ENCODE assay signal across 13 mouse cellular contexts in genomic region chr10:80773816-80774215, GRCm38 (mm10). TPM values are rescaled to one million over a fixed set of nuclear protein-coding genes. Genes with fewer than 3 reads are reported as not detected.
DNase-seq lines count a peak whose midpoint lies in the region; ATAC-seq and TF ChIP-seq lines count a peak whose summit lies in the region.
"Had no signal": no experiment of that assay in that cellular context is flagged by ENCODE, and none has a peak within 500 bp of the region (broad histone marks: within the 10 kb centered on the region; RNA-seq: fewer than 3 reads in every experiment).

No protein-coding gene starts in this region.

- H3K9ac ChIP-seq in heart, embryonic 12.5 days = peak overlapping the region; percentile 53; the same call in 1 of the 2 replicates
- no peak overlapping the region for H3K9ac ChIP-seq in midbrain, postnatal 0 days (replicated peaks; ENCODE audit: low read length, poor library complexity, severe bottlenecking)
- peak overlapping the region; percentile 4; the same call in 1 of the 2 replicates for H3K9ac ChIP-seq in stomach, embryonic 16.5 days (ENCODE audit: low read length)
- no peak overlapping the region for H3K9ac ChIP-seq in kidney, embryonic 15.5 days

- H3K27me3 ChIP-seq in heart, embryonic 12.5 days (replicated peaks) = no peaks in the 10 kb centered on the region
- no peaks in the 10 kb centered on the region for H3K27me3 ChIP-seq in midbrain, postnatal 0 days (ENCODE audit: insufficient read depth, low read length)
- no peaks in the 10 kb centered on the region for H3K27me3 ChIP-seq in midbrain, embryonic 10.5 days (ENCODE audit: low read depth, poor library complexity, severe bottlenecking)
- no peaks in the 10 kb centered on the region for H3K27me3 ChIP-seq in limb, embryonic 10.5 days (ENCODE audit: low read depth, poor library complexity, severe bottlenecking)
- H3K27me3 ChIP-seq in stomach, embryonic 16.5 days (ENCODE audit: control insufficient read depth, insufficient read depth, low read length) = no peaks in the 10 kb centered on the region
- H3K27me3 ChIP-seq in kidney, embryonic 15.5 days = no peaks in the 10 kb centered on the region

- no peak for DNase-seq in heart, postnatal 4 days
- no peak for DNase-seq in midbrain, postnatal 0 days (ENCODE audit: low spot score)
- no peak for DNase-seq in midbrain, embryonic 10.5 days (ENCODE audit: low spot score)
- no peak for DNase-seq in limb, embryonic 10.5 days (ENCODE audit: low spot score)
- no peak for DNase-seq in urinary bladder, adult 2 months (ENCODE audit: low spot score)
- DNase-seq: gastrocnemius, postnatal 36 days; lung, postnatal 14 days; thymus, postnatal 36 days had no signal

- no peak for ATAC-seq in heart, embryonic 12.5 days (ENCODE audit: insufficient number of reproducible peaks, low FRiP score)
- no peak for ATAC-seq in midbrain, postnatal 0 days (ENCODE audit: low FRiP score)
- ATAC-seq in stomach, embryonic 16.5 days (ENCODE audit: insufficient read depth, low FRiP score) = no peak
- ATAC-seq in kidney, embryonic 15.5 days (replicated peaks; ENCODE audit: low FRiP score) = no peak

- no peak overlapping the region for H3K4me3 ChIP-seq in heart, embryonic 12.5 days
- H3K4me3 ChIP-seq in midbrain, postnatal 0 days (ENCODE audit: low read depth, low read length) = no peak overlapping the region
- no peak overlapping the region for H3K4me3 ChIP-seq in midbrain, embryonic 10.5 days
- no peak overlapping the region for H3K4me3 ChIP-seq in limb, embryonic 10.5 days
- no peak overlapping the region for H3K4me3 ChIP-seq in stomach, embryonic 16.5 days (replicated peaks; ENCODE audit: low read length)
- no peak overlapping the region for H3K4me3 ChIP-seq in kidney, embryonic 15.5 days (replicated peaks)

- H3K4me2 ChIP-seq in heart, embryonic 12.5 days = peak overlapping the region; percentile 29
- H3K4me2 ChIP-seq in midbrain, postnatal 0 days (ENCODE audit: low read depth, low read length, poor library complexity, severe bottlenecking) = no peak overlapping the region
- no peak overlapping the region for H3K4me2 ChIP-seq in stomach, embryonic 16.5 days (ENCODE audit: low read depth, low read length)
- H3K4me2 ChIP-seq in kidney, embryonic 15.5 days = no peak overlapping the region

- peak overlapping the region; percentile 97 for H3K27ac ChIP-seq in heart, embryonic 12.5 days (ENCODE audit: poor library complexity, severe bottlenecking)
- peak overlapping the region; percentile 70; the same call in 1 of the 2 replicates for H3K27ac ChIP-seq in midbrain, postnatal 0 days (ENCODE audit: low read depth, low read length)
- no peak overlapping the region for H3K27ac ChIP-seq in midbrain, embryonic 10.5 days (replicated peaks)
- peak overlapping the region; percentile 27 for H3K27ac ChIP-seq in limb, embryonic 10.5 days
- H3K27ac ChIP-seq in stomach, embryonic 16.5 days (ENCODE audit: low read length) = peak overlapping the region; percentile 80
- H3K27ac ChIP-seq in kidney, embryonic 15.5 days = no peak overlapping the region
- H3K27ac ChIP-seq: kidney, postnatal 0 days had no signal

- TF ChIP-seq CTCF in midbrain, postnatal 0 days (IDR thresholded peaks at IDR 0.05) = no peak

- peaks cover 86% of the 10 kb centered on the region for H3K36me3 ChIP-seq in heart, embryonic 12.5 days
- peaks cover 80% of the 10 kb centered on the region for H3K36me3 ChIP-seq in midbrain, postnatal 0 days (ENCODE audit: insufficient read depth, low read length)
- H3K36me3 ChIP-seq in midbrain, embryonic 10.5 days = peaks cover 100% of the 10 kb centered on the region
- H3K36me3 ChIP-seq in limb, embryonic 10.5 days = peaks cover 100% of the 10 kb centered on the region
- peaks cover 21% of the 10 kb centered on the region for H3K36me3 ChIP-seq in stomach, embryonic 16.5 days (ENCODE audit: control insufficient read depth, insufficient read depth, low read length)
- H3K36me3 ChIP-seq in kidney, embryonic 15.5 days = peaks cover 100% of the 10 kb centered on the region

- peaks cover 50% of the 10 kb centered on the region for H3K4me1 ChIP-seq in heart, embryonic 12.5 days (replicated peaks)
- no peaks in the 10 kb centered on the region for H3K4me1 ChIP-seq in midbrain, postnatal 0 days (ENCODE audit: insufficient read depth, low read length)
- 0 out of 2 replicates have a peak, but pooled peaks cover 5% of the 10 kb centered on the region for H3K4me1 ChIP-seq in midbrain, embryonic 10.5 days
- peaks cover 19% of the 10 kb centered on the region for H3K4me1 ChIP-seq in limb, embryonic 10.5 days
- peaks cover 7% of the 10 kb centered on the region for H3K4me1 ChIP-seq in stomach, embryonic 16.5 days (ENCODE audit: control insufficient read depth, insufficient read depth, low read length)
- H3K4me1 ChIP-seq in kidney, embryonic 15.5 days = no peaks in the 10 kb centered on the region

- H3K9me3 ChIP-seq in heart, embryonic 12.5 days (replicated peaks) = no peaks in the 10 kb centered on the region
- H3K9me3 ChIP-seq in midbrain, postnatal 0 days (ENCODE audit: low read length) = no peaks in the 10 kb centered on the region
- H3K9me3 ChIP-seq in midbrain, embryonic 10.5 days (replicated peaks) = no peaks in the 10 kb centered on the region
- H3K9me3 ChIP-seq in limb, embryonic 10.5 days (replicated peaks) = no peaks in the 10 kb centered on the region
- H3K9me3 ChIP-seq in stomach, embryonic 16.5 days (replicated peaks; ENCODE audit: control insufficient read depth, low read length) = no peaks in the 10 kb centered on the region
- H3K9me3 ChIP-seq in kidney, embryonic 15.5 days (replicated peaks) = no peaks in the 10 kb centered on the region

- 44% methylated on average over 5 of the region's 5 CpGs for WGBS in heart, embryonic 12.5 days
- WGBS in midbrain, postnatal 0 days = 88% methylated on average over 5 of the region's 5 CpGs
- 87% methylated on average over 5 of the region's 5 CpGs for WGBS in midbrain, embryonic 10.5 days
- WGBS in limb, embryonic 10.5 days = 90% methylated on average over 5 of the region's 5 CpGs
- 77% methylated on average over 5 of the region's 5 CpGs for WGBS in stomach, embryonic 16.5 days
- 81% methylated on average over 5 of the region's 5 CpGs for WGBS in kidney, embryonic 15.5 days

RNA-seq across cellular contexts. Expression of gene Dot1l, which starts 18.8 kb away (rescaled TPM):
- 25.7 and 30.9 TPM in 2 replicates for polyA plus RNA-seq in heart, embryonic 12.5 days (2016; fragmentation: Nextera tagmentation; extraction: Ambion mirVana)
- total RNA-seq in heart, postnatal 4 days (2021) = 10 to 100 TPM; 75.6 to 76.8 TPM
- 23.8 and 34.4 TPM in 2 replicates for total RNA-seq in midbrain, postnatal 0 days (2014; rRNA removed)
- 9.9 and 13.4 TPM in 2 replicates for polyA plus RNA-seq in midbrain, postnatal 0 days (2015; fragmentation: Nextera tagmentation; extraction: Ambion mirVana)
- polyA plus RNA-seq in midbrain, embryonic 10.5 days (2016; fragmentation: Nextera tagmentation; extraction: Ambion mirVana) = 19.1 and 19.8 TPM in 2 replicates
- 26.4 and 28.3 TPM in 2 replicates for polyA plus RNA-seq in limb, embryonic 10.5 days (2016; fragmentation: Nextera tagmentation; extraction: Ambion mirVana)
- polyA plus RNA-seq in stomach, embryonic 16.5 days (2015; fragmentation: Nextera tagmentation; extraction: Ambion mirVana) = 11.8 and 13.9 TPM in 2 replicates
- 17.3 and 21.8 TPM in 2 replicates for polyA plus RNA-seq in kidney, embryonic 15.5 days (2015; fragmentation: Nextera tagmentation; extraction: Ambion mirVana)
- polyA plus RNA-seq in urinary bladder, adult 2 months (2012; rRNA removed) = 6.7 and 17.2 TPM in 2 replicates

RNA-seq across cellular contexts. Expression of gene Sf3a2, which starts 24.2 kb away (rescaled TPM):
- 51.2 and 58.3 TPM in 2 replicates for polyA plus RNA-seq in heart, embryonic 12.5 days (2016; fragmentation: Nextera tagmentation; extraction: Ambion mirVana)
- 10 to 100 TPM; 46.0 to 51.7 TPM for total RNA-seq in heart, postnatal 4 days (2021)
- 18.3 and 34.2 TPM in 2 replicates for total RNA-seq in midbrain, postnatal 0 days (2014; rRNA removed)
- polyA plus RNA-seq in midbrain, postnatal 0 days (2015; fragmentation: Nextera tagmentation; extraction: Ambion mirVana) = 61.5 and 64.3 TPM in 2 replicates
- polyA plus RNA-seq in midbrain, embryonic 10.5 days (2016; fragmentation: Nextera tagmentation; extraction: Ambion mirVana) = 108 and 112 TPM in 2 replicates
- polyA plus RNA-seq in limb, embryonic 10.5 days (2016; fragmentation: Nextera tagmentation; extraction: Ambion mirVana) = 113 and 121 TPM in 2 replicates
- polyA plus RNA-seq in stomach, embryonic 16.5 days (2015; fragmentation: Nextera tagmentation; extraction: Ambion mirVana) = 51.3 and 53.7 TPM in 2 replicates
- 78.2 and 92.6 TPM in 2 replicates for polyA plus RNA-seq in kidney, embryonic 15.5 days (2015; fragmentation: Nextera tagmentation; extraction: Ambion mirVana)
- polyA plus RNA-seq in urinary bladder, adult 2 months (2012; rRNA removed) = 47.0 and 47.7 TPM in 2 replicates

RNA-seq across cellular contexts. Expression of gene Plekhj1, which starts 24.6 kb away (rescaled TPM):
- 82.4 and 83.2 TPM in 2 replicates for polyA plus RNA-seq in heart, embryonic 12.5 days (2016; fragmentation: Nextera tagmentation; extraction: Ambion mirVana)
- total RNA-seq in heart, postnatal 4 days (2021) = 10 to 100 TPM; 36.2 to 37.1 TPM
- total RNA-seq in midbrain, postnatal 0 days (2014; rRNA removed) = 68.0 and 88.1 TPM in 2 replicates
- polyA plus RNA-seq in midbrain, postnatal 0 days (2015; fragmentation: Nextera tagmentation; extraction: Ambion mirVana) = 94.1 and 103 TPM in 2 replicates
- polyA plus RNA-seq in midbrain, embryonic 10.5 days (2016; fragmentation: Nextera tagmentation; extraction: Ambion mirVana) = 184 and 191 TPM in 2 replicates
- 168 and 204 TPM in 2 replicates for polyA plus RNA-seq in limb, embryonic 10.5 days (2016; fragmentation: Nextera tagmentation; extraction: Ambion mirVana)
- 102 and 114 TPM in 2 replicates for polyA plus RNA-seq in stomach, embryonic 16.5 days (2015; fragmentation: Nextera tagmentation; extraction: Ambion mirVana)
- polyA plus RNA-seq in kidney, embryonic 15.5 days (2015; fragmentation: Nextera tagmentation; extraction: Ambion mirVana) = 126 and 130 TPM in 2 replicates
- polyA plus RNA-seq in urinary bladder, adult 2 months (2012; rRNA removed) = 60.6 and 79.2 TPM in 2 replicates

RNA-seq across cellular contexts. Expression of gene Amh, which starts 31.2 kb away (rescaled TPM):
- polyA plus RNA-seq in heart, embryonic 12.5 days (2016; fragmentation: Nextera tagmentation; extraction: Ambion mirVana) = 0.14 and 0.23 TPM in 2 replicates
- 1 to 10 TPM in 1 of 2 experiments, under 1 TPM in 1; 0.61 to 1.0 TPM for total RNA-seq in heart, postnatal 4 days (2021)
- 0.82 and 2.9 TPM in 2 replicates for total RNA-seq in midbrain, postnatal 0 days (2014; rRNA removed)
- polyA plus RNA-seq in midbrain, postnatal 0 days (2015; fragmentation: Nextera tagmentation; extraction: Ambion mirVana) = not detected in 2 replicates
- polyA plus RNA-seq in midbrain, embryonic 10.5 days (2016; fragmentation: Nextera tagmentation; extraction: Ambion mirVana) = 0.07 TPM in 1 of 2 replicates, not detected in the other
- 0.09 TPM in 1 of 2 replicates, not detected in the other for polyA plus RNA-seq in limb, embryonic 10.5 days (2016; fragmentation: Nextera tagmentation; extraction: Ambion mirVana)
- polyA plus RNA-seq in stomach, embryonic 16.5 days (2015; fragmentation: Nextera tagmentation; extraction: Ambion mirVana) = not detected in 2 replicates
- polyA plus RNA-seq in kidney, embryonic 15.5 days (2015; fragmentation: Nextera tagmentation; extraction: Ambion mirVana) = 0.09 TPM in 1 of 2 replicates, not detected in the other
- 0.40 and 0.62 TPM in 2 replicates for polyA plus RNA-seq in urinary bladder, adult 2 months (2012; rRNA removed)
- polyA plus RNA-seq: neural tube, embryonic 11.5 days had no signal

RNA-seq across cellular contexts. Expression of gene Ap3d1, which starts 31.8 kb away (rescaled TPM):
- polyA plus RNA-seq in heart, embryonic 12.5 days (2016; fragmentation: Nextera tagmentation; extraction: Ambion mirVana) = 56.5 and 58.9 TPM in 2 replicates
- total RNA-seq in heart, postnatal 4 days (2021) = 10 to 100 TPM; 47.8 to 53.8 TPM
- 182 and 183 TPM in 2 replicates for total RNA-seq in midbrain, postnatal 0 days (2014; rRNA removed)
- polyA plus RNA-seq in midbrain, postnatal 0 days (2015; fragmentation: Nextera tagmentation; extraction: Ambion mirVana) = 95.4 and 105 TPM in 2 replicates
- 57.1 and 62.5 TPM in 2 replicates for polyA plus RNA-seq in midbrain, embryonic 10.5 days (2016; fragmentation: Nextera tagmentation; extraction: Ambion mirVana)
- polyA plus RNA-seq in limb, embryonic 10.5 days (2016; fragmentation: Nextera tagmentation; extraction: Ambion mirVana) = 54.6 and 60.6 TPM in 2 replicates
- 62.5 and 66.3 TPM in 2 replicates for polyA plus RNA-seq in stomach, embryonic 16.5 days (2015; fragmentation: Nextera tagmentation; extraction: Ambion mirVana)
- 68.1 and 70.9 TPM in 2 replicates for polyA plus RNA-seq in kidney, embryonic 15.5 days (2015; fragmentation: Nextera tagmentation; extraction: Ambion mirVana)
- polyA plus RNA-seq in urinary bladder, adult 2 months (2012; rRNA removed) = 96.3 and 108 TPM in 2 replicates

Comparison
In these comparisons a context has a peak if more than half of its experiments do, and no peak if none do; other contexts are left out.
1. H3K27ac ChIP-seq: peak in heart, embryonic 12.5 days (single experiment), midbrain, postnatal 0 days (single experiment), limb, embryonic 10.5 days (single experiment) and stomach, embryonic 16.5 days (single experiment); none in midbrain, embryonic 10.5 days (single experiment) and kidney, embryonic 15.5 days (single experiment).
2. H3K9ac ChIP-seq: peak in heart, embryonic 12.5 days (single experiment) and stomach, embryonic 16.5 days (single experiment); none in midbrain, postnatal 0 days (single experiment) and kidney, embryonic 15.5 days (single experiment).